Mouse (Mus musculus): ENCODE data around the gene Lmtk3.

DNA sequence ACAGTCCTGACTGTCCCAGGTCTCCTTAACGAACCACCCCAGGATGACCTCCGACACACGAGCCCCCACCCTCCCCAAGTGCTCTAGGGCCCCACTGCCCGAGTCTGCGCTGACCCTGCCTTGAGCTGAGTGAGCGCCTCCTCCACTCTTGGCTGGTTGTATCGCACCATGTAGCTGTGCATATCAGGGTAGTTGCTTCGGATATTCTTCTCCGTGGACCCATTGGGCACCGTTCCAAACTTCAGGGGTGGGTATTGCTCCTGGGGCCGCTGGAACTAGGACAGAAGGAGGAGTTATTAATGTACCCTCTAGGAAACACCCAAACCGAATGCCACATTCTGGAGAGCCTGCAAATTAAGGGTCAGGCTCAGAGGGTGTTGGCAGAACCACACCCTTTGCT is 69.6 kb downstream of the Lmtk3 start:
- TF ChIP-seq GATA1 (IDR thresholded peaks at IDR 0.05; ENCODE audit: borderline replicate concordance, low read length) (no peak), FLI1 (IDR thresholded peaks at IDR 0.05; ENCODE audit: low read length) (no peak)
